Mouse (Mus musculus) Muller cell, postnatal 12 days (primary cell): ENCODE measurements around the gene Dph7.
A peak's percentile ranks its signal among the peaks of the same experiment; 100 is the strongest.
"Not testable (repeated sequence)": the region's sequence is repeated elsewhere in the genome, so short reads cannot be mapped to it uniquely, and the experiment has no call there.

ENCODE experiments used
- DNase-seq: peaks from one replicate; pipeline ENCODE4 v3.0.0-alpha.2; 2015; ENCODE audit errors: inconsistent ontology term

The Dph7 gene

DNA sequence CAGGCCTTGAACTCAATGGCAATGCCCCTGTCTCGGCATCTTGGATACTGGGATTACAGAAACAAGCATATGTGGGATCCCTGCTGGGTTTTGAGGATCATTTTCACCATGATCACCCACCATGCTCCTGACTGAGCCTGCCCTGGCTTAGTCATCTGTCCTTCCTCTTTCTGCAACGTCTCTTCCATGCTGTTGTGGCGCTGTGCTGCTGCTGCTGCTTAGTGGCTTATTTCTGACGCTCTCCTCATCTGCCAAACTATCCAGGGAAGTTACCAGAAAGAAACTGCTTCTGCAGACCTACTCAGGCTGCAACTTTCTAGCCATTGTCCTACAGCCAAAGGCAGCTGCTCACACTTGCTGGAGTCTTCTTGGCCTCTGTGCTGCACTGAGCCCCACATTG lies 8.2 kb downstream of the Dph7 start:
- DNase-seq, result no peak

DNA sequence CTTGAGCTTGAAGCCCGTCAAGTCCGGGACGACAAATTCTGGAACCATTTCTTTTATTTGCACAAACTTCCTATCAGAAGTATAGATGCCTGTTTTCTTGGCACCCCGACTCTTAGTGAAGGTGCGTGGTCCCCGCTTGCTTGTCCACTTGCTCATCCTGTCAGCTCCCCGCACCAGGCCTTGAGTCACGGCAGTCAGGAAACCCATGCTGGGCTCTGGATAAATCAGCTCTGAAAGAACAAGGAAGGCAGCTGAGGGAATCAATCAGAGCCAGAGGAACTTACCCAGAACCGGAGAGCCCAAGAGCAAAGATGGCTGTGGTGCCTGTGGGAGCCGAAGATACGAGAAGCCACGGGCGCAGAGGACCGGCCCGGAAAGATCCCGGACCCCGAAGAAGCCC lies 12.3 kb downstream of the Dph7 start:
- not testable (repeated sequence) for DNase-seq

DNA sequence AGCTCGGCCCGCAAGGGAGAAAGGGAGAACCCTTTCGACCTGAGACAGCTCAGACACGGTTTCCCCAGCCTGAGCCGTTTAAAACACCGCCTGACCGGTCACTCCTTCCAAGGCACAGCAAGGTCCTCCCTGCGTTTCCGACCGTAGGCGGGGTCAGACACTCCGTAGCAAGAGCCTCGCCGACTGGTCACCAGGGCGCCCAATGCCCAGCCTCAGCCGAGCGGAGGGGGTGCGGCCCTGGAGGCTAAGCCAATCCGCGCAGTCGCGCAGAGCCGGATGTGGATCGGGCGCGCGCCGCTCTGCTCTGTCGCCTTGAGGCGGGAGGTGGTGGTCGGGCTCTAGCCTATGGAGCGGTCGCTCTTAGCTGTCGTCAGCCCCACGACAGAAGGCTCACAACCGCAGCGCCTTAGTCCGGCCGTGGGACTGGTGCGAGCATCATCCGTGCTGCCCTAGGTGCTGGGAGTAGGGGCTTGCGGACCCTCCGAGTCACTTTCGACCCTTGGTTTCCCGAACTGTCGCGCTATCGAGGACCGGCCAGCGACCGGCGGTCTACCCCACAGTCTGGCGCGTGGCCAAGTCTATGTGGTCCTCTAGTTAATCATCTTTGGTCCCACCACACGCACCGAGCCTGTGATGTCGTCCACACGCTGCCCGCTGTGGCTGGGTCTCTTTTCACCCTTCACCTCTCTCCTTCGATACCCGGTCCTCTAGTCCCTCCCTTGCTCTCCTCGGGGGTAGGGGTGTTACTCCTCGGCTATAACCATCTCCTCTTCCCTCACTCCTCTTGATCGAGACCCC lies 12.9 kb downstream of the Dph7 start, which contains the start of gene Mrpl41:
Gene Mrpl41, minus strand, starts transcription at position 193 of the 798 bp plus-strand sequence.
- peak; percentile 99 for DNase-seq

DNA sequence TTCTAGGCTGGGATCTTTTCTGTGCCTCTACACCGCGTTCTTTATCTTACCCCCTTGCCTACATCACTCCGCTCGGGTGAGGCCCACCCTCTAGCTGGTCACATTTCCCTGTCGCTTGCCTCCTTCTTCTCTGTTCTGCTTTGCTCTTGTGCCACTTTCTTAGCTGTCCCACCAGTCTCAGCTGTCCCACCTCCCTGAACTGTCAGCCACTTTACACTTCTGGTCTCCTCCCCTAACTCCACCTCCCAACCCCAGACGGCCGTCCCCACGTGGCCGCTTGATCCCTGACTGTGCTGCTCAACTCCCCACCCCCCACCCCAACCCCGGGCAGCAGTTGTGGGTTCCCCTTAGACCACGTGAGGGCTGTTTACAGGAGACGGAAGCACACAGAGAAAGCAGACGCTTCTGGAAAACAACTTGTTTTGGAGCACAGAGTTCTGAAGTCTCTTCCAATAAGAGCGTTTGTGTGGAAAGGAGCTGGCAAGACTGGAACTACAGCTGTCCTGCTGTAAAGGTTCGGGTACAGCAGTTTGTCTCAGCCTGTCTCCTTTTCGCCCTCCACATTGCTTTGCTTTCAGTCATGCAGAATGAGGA lies 13.6 kb downstream of the Dph7 start, which contains the start of gene Pnpla7:
Gene Pnpla7, plus strand, starts transcription at position 330 of the 594 bp plus-strand sequence.
- DNase-seq, result peak; percentile 93

DNA sequence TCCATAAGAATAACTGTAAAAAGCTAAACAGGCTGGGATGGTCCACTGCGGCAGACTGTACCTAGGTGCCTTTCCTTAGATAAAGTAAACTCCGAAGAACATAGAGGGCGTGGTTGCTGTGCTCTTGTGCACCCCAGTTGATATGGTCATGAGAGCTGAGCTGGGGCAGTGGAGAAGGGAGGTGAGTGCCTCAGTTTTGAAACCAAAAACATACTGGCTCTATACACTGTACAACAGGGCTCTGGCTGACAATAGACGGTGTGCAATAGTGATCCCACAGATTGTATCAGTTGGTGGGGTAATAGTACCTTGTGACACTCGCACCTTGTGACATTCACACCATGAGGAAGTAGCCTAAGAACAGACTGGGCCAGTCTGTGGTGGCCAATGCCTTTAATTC lies 14.8 kb downstream of the Dph7 start:
- DNase-seq, result no peak

DNA sequence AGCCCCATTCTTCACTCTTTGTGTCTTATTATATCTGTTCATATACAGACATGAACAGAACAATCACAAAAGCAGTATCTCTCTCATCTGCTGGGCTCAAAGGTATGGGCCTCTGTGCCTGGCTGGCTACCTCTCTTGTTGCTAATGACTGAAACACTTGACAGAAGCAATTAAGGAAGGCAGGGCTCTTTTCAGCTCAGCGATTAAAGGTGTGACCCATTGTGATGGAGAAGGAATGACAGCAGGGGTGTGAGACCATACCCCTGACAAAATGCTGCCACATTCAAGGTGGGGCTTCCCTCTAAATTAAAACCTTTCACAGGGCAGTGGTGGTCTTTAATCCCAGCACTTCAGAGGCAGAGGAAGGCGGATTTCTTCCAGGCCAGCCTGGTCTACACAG lies 25.6 kb downstream of the Dph7 start:
- DNase-seq, result no peak

DNA sequence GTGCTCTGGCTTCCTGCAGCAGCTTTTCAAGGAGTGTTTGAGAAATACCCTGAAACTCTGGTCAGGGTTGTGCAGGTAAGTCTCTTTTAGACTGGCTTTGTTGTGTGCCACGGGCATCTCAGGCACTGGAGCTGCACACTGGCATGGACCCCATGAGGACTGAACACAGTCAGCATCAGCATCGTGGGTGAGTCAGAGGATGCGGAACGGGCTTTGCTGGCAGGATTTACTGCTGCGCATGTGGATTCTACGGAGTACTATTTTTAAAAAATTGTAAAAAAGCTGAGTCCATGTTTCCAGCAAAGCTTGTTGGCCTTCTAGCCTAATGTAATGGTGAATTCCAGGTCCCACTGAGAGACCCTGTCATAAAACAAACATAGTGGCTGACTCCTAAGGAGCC lies 33.1 kb downstream of the Dph7 start:
- DNase-seq, result no peak

DNA sequence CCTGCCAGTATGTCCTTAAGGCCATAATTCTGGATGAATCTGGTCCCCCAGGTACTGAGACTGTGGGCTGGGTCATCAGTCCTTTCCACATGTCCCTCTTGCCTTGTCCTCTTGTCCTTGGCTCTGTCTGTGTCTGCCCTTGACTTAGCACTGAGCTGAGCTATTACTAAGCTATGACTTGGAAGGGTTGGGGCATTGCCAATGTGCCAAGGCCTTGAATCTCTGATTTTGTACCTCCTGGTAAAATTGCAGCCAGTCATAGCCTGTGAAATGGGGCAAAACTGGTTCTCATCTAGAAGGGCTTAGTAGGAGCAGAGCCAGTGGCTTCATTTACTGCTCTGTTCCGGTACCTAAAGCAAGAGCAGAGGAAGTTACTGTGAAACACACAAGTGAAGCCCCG lies 34.3 kb downstream of the Dph7 start:
- no peak for DNase-seq

DNA sequence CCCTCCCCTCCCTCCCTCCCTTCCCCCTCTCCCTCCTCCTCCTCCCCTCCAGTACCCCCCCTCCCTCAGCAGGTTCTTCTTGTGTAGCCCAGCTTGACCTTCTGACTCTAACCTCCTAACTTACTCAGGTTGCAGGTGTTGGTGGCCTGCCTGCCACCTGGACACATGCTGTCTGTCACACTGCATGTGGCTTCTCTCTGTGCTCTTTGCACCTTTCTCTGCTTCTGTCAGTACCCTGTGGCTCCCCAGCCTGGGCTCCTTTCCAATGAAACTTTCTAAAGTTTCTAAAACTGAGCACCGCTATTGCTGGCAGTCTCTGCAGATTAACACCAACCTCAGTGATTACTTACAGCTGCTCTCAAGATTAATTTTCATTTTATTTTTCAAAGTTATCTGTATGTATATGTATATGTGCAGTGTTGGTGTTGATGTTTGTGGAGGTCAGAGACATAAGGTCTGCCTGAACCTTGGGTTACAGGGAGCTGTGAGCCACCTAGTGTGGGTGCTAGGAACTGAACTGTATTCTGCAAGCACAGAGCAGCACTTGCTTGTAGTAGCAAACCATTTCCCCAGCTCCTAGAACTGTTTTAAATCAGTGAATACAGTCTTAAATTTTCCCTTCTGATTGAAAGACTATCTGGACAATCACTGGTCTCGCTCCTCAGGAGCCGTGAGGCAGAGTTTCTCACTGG lies 38.5 kb downstream of the Dph7 start:
- DNase-seq, result peak; percentile 11

DNA sequence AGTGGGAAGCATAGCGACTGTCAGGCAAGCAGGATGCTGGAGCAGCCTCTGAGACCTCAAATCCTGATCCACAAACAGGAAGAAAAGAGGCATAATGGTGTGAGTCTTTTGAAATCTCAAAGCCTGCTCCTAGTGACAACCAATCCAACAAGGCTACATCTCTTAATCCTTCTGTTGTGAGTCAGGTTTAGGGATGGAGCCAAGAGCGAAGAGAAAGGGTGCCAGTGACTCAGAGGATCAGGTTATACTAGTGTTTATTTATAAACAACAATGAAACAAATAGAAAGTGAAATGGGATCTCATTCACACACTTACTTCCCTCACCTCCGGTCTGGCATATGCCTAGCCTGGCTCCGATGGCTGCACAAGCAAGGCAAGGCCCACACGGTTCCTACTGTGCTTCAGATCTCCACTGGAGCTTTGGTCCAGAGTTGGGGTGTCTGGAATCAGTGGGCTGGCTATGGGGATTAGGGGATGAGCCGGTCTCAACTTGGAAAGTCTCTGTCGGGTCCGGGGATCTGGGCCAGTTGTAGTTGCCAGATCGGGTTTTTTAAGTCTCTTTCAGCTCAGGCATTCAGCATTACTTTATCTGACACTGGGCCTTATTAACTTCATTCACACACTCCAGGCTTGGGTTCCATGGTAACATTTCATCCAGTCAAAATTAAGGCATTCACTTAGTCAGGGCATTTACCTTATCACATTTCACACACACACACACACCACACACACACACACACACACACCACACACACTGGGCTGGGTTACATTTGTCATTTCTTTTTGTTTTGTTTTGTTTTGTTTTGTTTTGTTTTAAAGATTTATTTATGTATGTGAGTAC lies 42.0 kb downstream of the Dph7 start:
- DNase-seq, result peak; percentile 52

DNA sequence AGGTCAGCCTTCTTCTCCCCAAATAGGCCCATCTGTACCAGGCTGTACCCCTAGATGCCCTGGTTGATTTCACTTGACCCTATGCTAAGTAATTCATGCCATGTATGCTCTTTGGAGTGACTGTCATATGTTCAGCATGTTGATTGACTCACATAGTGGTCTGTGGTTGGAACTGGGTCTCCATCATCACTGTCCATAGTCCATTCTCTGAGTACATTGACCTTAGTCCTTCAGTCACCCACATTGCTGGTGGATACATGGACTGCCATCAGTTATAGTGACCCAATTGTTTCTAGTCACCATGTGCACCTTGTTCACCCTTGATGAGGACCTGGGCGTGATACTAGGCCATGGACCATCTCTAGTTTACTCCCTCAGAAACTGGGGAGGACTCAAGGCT lies 44.6 kb downstream of the Dph7 start:
- DNase-seq, result no peak

DNA sequence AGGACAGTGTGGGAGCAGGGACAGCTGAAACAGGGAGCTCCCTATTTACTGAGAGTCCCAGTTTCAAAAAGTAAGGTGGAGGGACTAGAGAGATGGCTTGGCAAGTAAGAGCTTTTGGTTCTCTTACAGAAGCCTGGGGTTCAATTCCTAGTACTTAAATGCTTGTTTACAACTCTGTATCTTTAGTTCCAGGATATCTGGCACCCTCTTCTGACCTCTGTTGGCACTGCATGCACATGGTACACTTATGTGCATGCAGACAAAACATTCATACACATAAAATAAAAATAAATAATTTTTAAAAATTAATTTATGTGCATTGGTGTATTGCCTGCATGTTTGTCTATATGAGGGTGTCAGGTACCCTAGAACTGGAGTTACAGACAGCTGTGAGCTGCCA lies 46.0 kb downstream of the Dph7 start:
- no peak for DNase-seq
